Mouse (Mus musculus) naive thymus-derived CD4-positive, alpha-beta T cell, adult 2 months (primary cell): Measurements from ENCODE around the gene Tpsg1.

Source experiments
- DNase-seq: peaks from one replicate; pipeline ENCODE4 v3.0.0-alpha.2; 2011; ENCODE audit warnings: low read depth

Tpsg1 gene

GRCm38 (mm10) chr17:25408302-25408999 is 39.4 kb downstream of the Tpsg1 start:
- no peak for DNase-seq

- no peak for DNase-seq
Observed at GRCm38 (mm10) chr17:25409621-25410020, 40.5 kb downstream of the Tpsg1 start.

- no peak for DNase-seq
Observed at GRCm38 (mm10) chr17:25410180-25410579, 41.1 kb downstream of the Tpsg1 start.

GRCm38 (mm10) chr17:25410786-25411185 is 41.7 kb downstream of the Tpsg1 start:
- no peak for DNase-seq

- DNase-seq: no peak
Observed at GRCm38 (mm10) chr17:25411251-25411650, 42.2 kb downstream of the Tpsg1 start.

GRCm38 (mm10) chr17:25414209-25414608 is 45.1 kb downstream of the Tpsg1 start:
- DNase-seq: no peak

- no peak for DNase-seq
Observed at GRCm38 (mm10) chr17:25414917-25415316, 45.8 kb downstream of the Tpsg1 start.

GRCm38 (mm10) chr17:25415421-25415913 is 46.4 kb downstream of the Tpsg1 start:
- DNase-seq: no peak

GRCm38 (mm10) chr17:25416219-25416618 is 47.1 kb downstream of the Tpsg1 start:
- no peak for DNase-seq

GRCm38 (mm10) chr17:25417990-25418389 is 48.9 kb downstream of the Tpsg1 start:
- no peak for DNase-seq

GRCm38 (mm10) chr17:25418926-25419325 is 49.9 kb downstream of the Tpsg1 start:
- DNase-seq: no peak

- no peak for DNase-seq
Observed at GRCm38 (mm10) chr17:25420998-25421397, 51.9 kb downstream of the Tpsg1 start.
